Mouse (Mus musculus) MEL (cell line): ENCODE data around the gene Abcc3. TPM values are rescaled to one million over a fixed set of nuclear protein-coding genes. Genes with fewer than 3 reads are reported as not detected.

Source experiments
- DNase-seq: peaks from one replicate; pipeline ENCODE4 v3.0.0; 2011; ENCODE audit warnings: low read depth, low spot score
- H3K27ac ChIP-seq: 2 replicates; pipeline ENCODE4 v1.5.1; 2012; ENCODE audit warnings: low read depth, mild to moderate bottlenecking, control low read depth, low read length, moderate library complexity; ENCODE audit not compliant: control insufficient read depth
- H3K27me3 ChIP-seq, 2 experiments: fragments of 150-350 bp in 1 of 2; sonication (generic) in 1 of 2; 2 replicates each; pipeline ENCODE4 v1.6.1; 2012; ENCODE audit warnings: low read length in 2 of 2, mild to moderate bottlenecking in 2 of 2, improper control_type of control experiment in 1 of 2, moderate library complexity in 1 of 2; ENCODE audit not compliant: insufficient read depth in 2 of 2, control insufficient read depth in 1 of 2
- H3K36me3 ChIP-seq, 2 experiments: 2 replicates each; pipeline ENCODE4 v1.6.1; 2012 to 2014; ENCODE audit warnings: low read length in 2 of 2, improper control_type of control experiment in 1 of 2, inconsistent platforms in 1 of 2, mild to moderate bottlenecking in 1 of 2; ENCODE audit not compliant: insufficient read depth in 2 of 2, control insufficient read depth in 1 of 2
- H3K4me1 ChIP-seq, 2 experiments: fragments of 150-350 bp in 1 of 2; sonication (generic) in 1 of 2; 2 replicates each; pipeline ENCODE4 v1.6.1; 2012; ENCODE audit warnings: low read length in 2 of 2, improper control_type of control experiment in 1 of 2, mild to moderate bottlenecking in 1 of 2; ENCODE audit not compliant: insufficient read depth in 2 of 2, control insufficient read depth in 1 of 2
- H3K4me3 ChIP-seq, 2 experiments: fragments of 150-350 bp in 1 of 2; sonication (generic) in 1 of 2; 2 replicates each; pipeline ENCODE4 v1.5.1; 2012; ENCODE audit warnings: low read depth in 2 of 2, low read length in 2 of 2, mild to moderate bottlenecking in 2 of 2, moderate library complexity in 2 of 2, control low read depth in 1 of 2, improper control_type of control experiment in 1 of 2; ENCODE audit not compliant: control insufficient read depth in 1 of 2, insufficient read depth in 1 of 2
- H3K79me2 ChIP-seq: 2 replicates; pipeline ENCODE4 v1.6.1; 2012; ENCODE audit warnings: mild to moderate bottlenecking, low read length, moderate library complexity; ENCODE audit not compliant: control insufficient read depth, poor library complexity, insufficient read depth
- H3K9ac ChIP-seq: 2 replicates; pipeline ENCODE4 v1.6.1; 2012; ENCODE audit warnings: low read depth, mild to moderate bottlenecking, control low read depth, low read length, moderate library complexity; ENCODE audit not compliant: control insufficient read depth, poor library complexity, severe bottlenecking
- H3K9me3 ChIP-seq: fragments of 150-350 bp; sonication (generic); replicated peaks from 2 replicates; pipeline ENCODE4 v1.6.1; 2012; ENCODE audit warnings: mild to moderate bottlenecking, low read length, improper control_type of control experiment, moderate library complexity; ENCODE audit not compliant: insufficient read depth
- ELF1 ChIP-seq: IDR thresholded peaks from 2 replicates; pipeline ENCODE4 v1.6.1; 2014; ENCODE audit warnings: low read depth, mild to moderate bottlenecking, inconsistent platforms, low read length, improper control_type of control experiment, moderate library complexity
- EP300 ChIP-seq, 2 experiments: IDR thresholded peaks; 2 replicates each; pipeline ENCODE4 v1.6.1; 2011; ENCODE audit warnings: improper control_type of control experiment in 2 of 2, low read length in 2 of 2, low read depth in 1 of 2, mild to moderate bottlenecking in 1 of 2
- GATA1 ChIP-seq: IDR thresholded peaks from 2 replicates; pipeline ENCODE4 v1.6.1; 2011; ENCODE audit warnings: low read depth, low read length, improper control_type of control experiment
- HCFC1 ChIP-seq: IDR thresholded peaks from 2 replicates; pipeline ENCODE4 v1.6.1; 2012; ENCODE audit warnings: low read depth, mild to moderate bottlenecking, inconsistent platforms, low read length, improper control_type of control experiment, moderate library complexity
- KAT2A ChIP-seq: conservative IDR thresholded peaks from 2 replicates; pipeline ENCODE4 v1.6.1; 2012; ENCODE audit warnings: low read depth, low read length, improper control_type of control experiment, inconsistent platforms
- MAZ ChIP-seq: IDR thresholded peaks from 2 replicates; pipeline ENCODE4 v1.6.1; 2012; ENCODE audit warnings: low read depth, mild to moderate bottlenecking, inconsistent platforms, low read length, improper control_type of control experiment
- MYC ChIP-seq: IDR thresholded peaks from 2 replicates; pipeline ENCODE4 v1.6.1; 2011; ENCODE audit warnings: low read depth, mild to moderate bottlenecking, low read length, improper control_type of control experiment, moderate library complexity
- NRF1 ChIP-seq: IDR thresholded peaks from 2 replicates; pipeline ENCODE4 v1.6.1; 2014; ENCODE audit warnings: low read depth, mild to moderate bottlenecking, inconsistent platforms, low read length, improper control_type of control experiment, moderate library complexity; ENCODE audit not compliant: poor library complexity, insufficient read depth, severe bottlenecking
- POLR2A ChIP-seq, 2 experiments: IDR thresholded peaks; 2 replicates each; pipeline ENCODE4 v1.6.1; 2011 to 2012; ENCODE audit warnings: low read length in 2 of 2, mild to moderate bottlenecking in 2 of 2, control low read depth in 1 of 2, improper control_type of control experiment in 1 of 2, low read depth in 1 of 2, moderate library complexity in 1 of 2; ENCODE audit not compliant: control insufficient read depth in 1 of 2, insufficient read depth in 1 of 2, poor library complexity in 1 of 2
- POLR2AphosphoS5 ChIP-seq: IDR thresholded peaks from 2 replicates; pipeline ENCODE4 v1.6.1; 2012; ENCODE audit warnings: low read depth, borderline replicate concordance, mild to moderate bottlenecking, inconsistent platforms, low read length, moderate library complexity, mixed read lengths
- SIN3A ChIP-seq: IDR thresholded peaks from 2 replicates; pipeline ENCODE4 v1.6.1; 2012; ENCODE audit warnings: low read length, improper control_type of control experiment, inconsistent platforms
- SMC3 ChIP-seq: IDR thresholded peaks from 2 replicates; pipeline ENCODE4 v1.6.1; 2011; ENCODE audit warnings: low read depth, low read length, improper control_type of control experiment
- TBP ChIP-seq: IDR thresholded peaks from 2 replicates; pipeline ENCODE4 v1.8.0; 2011; ENCODE audit warnings: low read depth, low read length, improper control_type of control experiment
- TCF12 ChIP-seq: IDR thresholded peaks from 2 replicates; pipeline ENCODE4 v1.6.1; 2014; ENCODE audit warnings: low read depth, mild to moderate bottlenecking, inconsistent platforms, low read length, improper control_type of control experiment, moderate library complexity
- USF1 ChIP-seq: IDR thresholded peaks from 2 replicates; pipeline ENCODE4 v1.6.1; 2014; ENCODE audit warnings: low read depth, mild to moderate bottlenecking, inconsistent platforms, low read length, improper control_type of control experiment, moderate library complexity
- USF2 ChIP-seq, 2 experiments: IDR thresholded peaks; 2 replicates each; pipeline ENCODE4 v1.6.1; 2011 to 2012; ENCODE audit warnings: improper control_type of control experiment in 2 of 2, low read length in 2 of 2, borderline replicate concordance in 1 of 2, inconsistent platforms in 1 of 2, low read depth in 1 of 2, mild to moderate bottlenecking in 1 of 2; ENCODE audit not compliant: insufficient read depth in 1 of 2
- ZC3H11A ChIP-seq: IDR thresholded peaks from 2 replicates; pipeline ENCODE4 v1.6.1; 2012; ENCODE audit warnings: low read depth, mild to moderate bottlenecking, inconsistent platforms, low read length, improper control_type of control experiment
- ZKSCAN1 ChIP-seq: IDR thresholded peaks from 2 replicates; pipeline ENCODE4 v1.6.1; 2012; ENCODE audit warnings: low read depth, mild to moderate bottlenecking, inconsistent platforms, low read length, improper control_type of control experiment, moderate library complexity
- ZNF384 ChIP-seq: IDR thresholded peaks from 2 replicates; pipeline ENCODE4 v1.6.1; 2012; ENCODE audit warnings: low read depth, mild to moderate bottlenecking, inconsistent platforms, low read length, improper control_type of control experiment
- polyA plus RNA-seq, 2 experiments: library from polyadenylated mRNA; stranded (reverse) in 1 of 2; unstranded in 1 of 2; fragments of >175 nt in 1 of 2; fragments of >200 nt in 1 of 2; gene quantifications; 2 replicates each; pipeline versions ENCODE4 v1.2.1 to v1.2.4; 2012; ENCODE audit warnings: low replicate concordance in 2 of 2, low read depth in 1 of 2; ENCODE audit not compliant: insufficient read length in 2 of 2, insufficient read depth in 1 of 2, missing spikeins in 1 of 2
- total RNA-seq: library from RNA; depleted of rRNA; stranded (reverse); fragments of 300-350 nt; gene quantifications from 2 replicates; pipeline ENCODE4 v1.2.3, GENCODE M21; 2012; rRNA removed

Gene Abcc3
- total RNA-seq (0.13 and 0.27 TPM in 2 replicates), polyA plus RNA-seq (under 1 TPM in 1 of 2 experiments, not detected in 1; 0.29 TPM)

DNA sequence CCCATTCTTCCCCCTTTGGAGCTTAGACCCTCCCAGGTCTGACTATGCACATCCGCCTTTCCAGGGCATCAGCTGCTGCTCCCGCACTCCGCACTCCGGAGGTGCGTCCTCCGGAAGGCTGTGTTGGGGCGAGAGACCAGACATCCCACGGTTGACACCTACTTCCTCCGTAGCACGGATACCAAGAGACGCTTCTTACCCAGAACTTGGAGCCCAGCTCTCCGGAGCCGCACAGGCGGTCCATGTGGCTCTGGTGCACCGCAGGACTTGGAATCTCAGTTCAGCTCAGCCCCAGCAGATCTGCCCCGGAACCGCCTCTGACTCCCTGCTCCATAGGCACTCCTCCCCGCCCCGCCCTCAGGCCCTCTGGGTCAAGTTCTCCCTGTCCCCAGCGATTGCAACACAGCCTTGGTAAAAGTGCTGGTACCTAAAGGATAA is at the start of gene Abcc3:
Gene Abcc3 (minus strand): TSS at position 326 of the 438 bp plus-strand sequence.
- Histone ChIP-seq H3K27me3 (peaks cover 37 to 56% of the 10 kb centered on the region in 2 experiments), H3K4me1 (no peaks in the 10 kb centered on the region), H3K4me3 (no peak within 1 kb of the TSS), H3K79me2 (no peaks in the 10 kb centered on the region), H3K9ac (no peak within 1 kb of the TSS), H3K36me3 (no peaks in the 10 kb centered on the region), H3K9me3 (no peaks in the 10 kb centered on the region), H3K27ac (no peak within 1 kb of the TSS)
- TF ChIP-seq MAZ (no peak), TBP (no peak), SMC3 (no peak), NRF1 (no peak), POLR2AphosphoS5 (no peak), ZNF384 (no peak), POLR2A (IDR thresholded peaks at IDR 0.05; ENCODE audit: control insufficient read depth in 1 of 2, insufficient read depth in 1 of 2, low read depth in 1 of 2, low read length in 2 of 2, poor library complexity in 1 of 2) (no peak), TCF12 (no peak), HCFC1 (no peak), MYC (no peak), GATA1 (no peak), USF2 (IDR thresholded peaks at IDR 0.05; ENCODE audit: borderline replicate concordance in 1 of 2, insufficient read depth in 1 of 2, low read depth in 1 of 2, low read length in 2 of 2) (no peak), ZC3H11A (no peak), USF1 (no peak), SIN3A (no peak), ZKSCAN1 (no peak), KAT2A (no peak)
- no peak for DNase-seq

DNA sequence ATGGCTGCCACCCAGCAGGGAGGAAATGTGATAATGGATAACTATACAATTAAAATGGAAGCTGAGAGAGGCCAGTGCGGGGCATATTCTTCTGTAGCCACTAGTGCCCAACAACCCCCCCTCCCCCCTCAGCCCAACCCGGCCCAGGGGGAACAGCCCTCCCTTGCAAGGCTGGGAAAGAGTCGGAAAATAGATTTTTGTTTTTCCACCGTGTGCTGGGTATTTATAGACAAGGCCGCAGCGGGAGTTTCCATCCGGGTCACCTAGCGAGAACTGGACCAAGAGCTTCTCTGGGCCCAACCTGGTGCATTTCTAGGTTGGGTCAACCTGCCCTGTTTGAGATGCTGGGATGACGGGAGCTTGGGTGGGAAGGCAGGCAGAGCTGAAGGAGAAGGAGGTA is 49.0 kb upstream of the Abcc3 start:
- H3K27ac ChIP-seq: no peak overlapping the region
- H3K4me1 ChIP-seq: no peaks in the 10 kb centered on the region
- no peak for DNase-seq
- H3K9me3 ChIP-seq: no peaks in the 10 kb centered on the region
- no peaks in the 10 kb centered on the region for H3K36me3 ChIP-seq
- TF ChIP-seq EP300 (IDR thresholded peaks at IDR 0.05; ENCODE audit: low read depth in 1 of 2, low read length in 2 of 2) (no peak), ELF1 (no peak)
- H3K9ac ChIP-seq: no peak overlapping the region
- H3K27me3 ChIP-seq: peaks cover 8 to 16% of the 10 kb centered on the region in 2 experiments; a peak in 3 of 4 replicates
- no peaks in the 10 kb centered on the region for H3K79me2 ChIP-seq
- H3K4me3 ChIP-seq: no peak overlapping the region
